Mouse (Mus musculus) gastrocnemius, adult 8-10 months (tissue): Measurements from ENCODE around the gene Serinc5. TPM values are rescaled to one million over a fixed set of nuclear protein-coding genes. Genes with fewer than 3 reads are reported as not detected.

ENCODE experiments used
- DNase-seq, 2 experiments: peaks; one replicate each; pipeline ENCODE4 v3.0.0; 2022; ENCODE audit warnings: low spot score in 2 of 2
- total RNA-seq, 4 experiments: library from RNA; stranded (reverse); gene quantifications; 2 replicates each; pipeline ENCODE4 v1.2.4; 2022

Serinc5 gene
- total RNA-seq, 4 experiments from 2014 or later: 1.8 to 3.3 (median 2.2) TPM

DNA sequence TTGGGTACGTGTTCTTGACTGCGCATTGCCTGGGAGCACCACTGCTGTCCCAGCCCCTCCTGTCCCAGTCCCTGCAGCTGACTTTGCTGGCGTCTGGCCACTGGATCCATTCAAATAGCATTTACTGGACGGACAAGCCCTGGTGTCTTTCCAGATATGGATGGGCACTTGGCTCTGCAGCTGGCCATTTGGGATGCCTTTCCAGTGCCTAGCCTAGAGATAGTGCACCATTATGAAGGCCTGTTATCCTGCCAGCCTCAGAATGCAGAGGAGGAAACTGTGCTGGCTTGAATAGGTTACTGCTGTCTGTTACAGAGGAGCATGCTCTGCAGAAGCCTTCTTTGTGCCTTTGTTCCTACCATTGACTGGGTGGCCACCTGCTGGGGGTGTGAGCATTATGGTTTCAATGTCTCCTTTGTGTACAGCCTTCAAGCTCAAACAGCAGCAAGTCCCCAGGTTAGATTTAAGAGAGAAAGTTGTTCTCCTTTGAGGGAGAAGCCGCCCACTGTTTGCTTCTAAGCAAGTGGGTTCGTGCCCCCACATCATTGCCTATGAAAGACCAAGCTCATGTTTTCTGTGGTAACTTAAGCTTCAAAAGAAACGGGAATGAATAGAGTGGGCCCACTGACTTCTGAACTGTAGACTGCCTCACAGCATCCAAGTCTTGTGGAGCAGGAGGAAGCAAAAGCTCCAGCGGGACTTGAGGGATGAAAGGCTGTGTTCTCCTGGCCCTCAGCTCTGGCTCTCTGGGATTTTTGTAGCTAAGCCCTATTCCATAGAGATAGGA is 92.5 kb downstream of the Serinc5 start:
- DNase-seq: peak in 1 of 2 experiments; percentile 9

DNA sequence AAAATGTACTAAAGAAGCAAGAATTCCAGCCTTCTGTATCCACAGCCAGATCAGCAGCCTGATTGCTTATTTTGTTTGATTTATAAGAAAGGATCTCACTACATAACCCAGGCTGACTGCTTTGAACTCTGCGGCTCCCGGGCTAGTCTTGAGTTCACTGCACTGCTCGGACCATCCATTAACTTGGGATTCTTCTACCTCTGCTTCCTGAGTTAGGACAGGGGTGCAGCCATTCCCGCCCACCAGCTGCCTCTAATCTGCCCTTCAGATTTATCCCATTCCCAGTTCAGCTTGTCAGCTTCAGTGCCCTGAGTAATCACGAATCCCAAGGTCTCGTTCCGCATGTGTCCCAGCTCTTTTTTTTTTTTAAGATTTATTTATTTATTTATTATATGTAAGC is 93.3 kb downstream of the Serinc5 start:
- no peak for DNase-seq

GRCm38 (mm10) chr13:92705016-92705535 is 94.2 kb downstream of the Serinc5 start:
- no peak for DNase-seq

DNA sequence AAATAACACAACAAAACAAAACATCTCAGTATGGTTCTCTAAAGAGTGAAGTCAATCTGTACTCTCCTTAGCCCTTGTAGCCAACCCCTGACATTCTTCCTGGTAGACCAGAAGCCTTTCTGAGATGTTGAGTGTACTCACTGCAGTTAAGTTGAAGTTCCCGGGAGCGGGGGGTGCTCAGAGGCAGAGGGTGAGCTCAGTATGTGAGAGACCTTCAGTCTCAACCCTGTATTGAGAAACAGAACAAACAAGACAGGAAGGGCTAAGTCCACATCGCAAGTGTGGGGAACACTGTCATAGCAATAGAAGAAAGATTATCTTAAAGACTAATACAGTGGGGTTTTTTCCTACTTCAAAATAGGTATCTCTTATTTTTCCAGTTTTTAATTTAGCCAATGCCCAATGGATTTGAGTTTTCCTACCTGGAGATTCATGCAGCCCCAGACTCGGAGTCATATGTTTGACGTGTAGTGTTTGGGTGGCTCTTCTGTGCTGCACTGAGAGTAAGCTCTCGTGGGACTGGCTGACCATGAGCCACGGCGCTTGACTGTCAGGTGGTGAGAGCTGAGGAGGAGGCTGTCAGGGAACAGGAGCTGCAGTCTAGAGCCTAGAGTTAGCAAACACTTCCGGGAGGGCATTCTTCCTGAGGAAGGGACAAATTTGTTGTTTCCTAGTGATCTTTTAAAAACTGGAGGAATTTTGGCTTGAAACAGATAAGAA is 95.6 kb downstream of the Serinc5 start:
- DNase-seq: no peak

GRCm38 (mm10) chr13:92707941-92708340 is 97.0 kb downstream of the Serinc5 start:
- no peak for DNase-seq

DNA sequence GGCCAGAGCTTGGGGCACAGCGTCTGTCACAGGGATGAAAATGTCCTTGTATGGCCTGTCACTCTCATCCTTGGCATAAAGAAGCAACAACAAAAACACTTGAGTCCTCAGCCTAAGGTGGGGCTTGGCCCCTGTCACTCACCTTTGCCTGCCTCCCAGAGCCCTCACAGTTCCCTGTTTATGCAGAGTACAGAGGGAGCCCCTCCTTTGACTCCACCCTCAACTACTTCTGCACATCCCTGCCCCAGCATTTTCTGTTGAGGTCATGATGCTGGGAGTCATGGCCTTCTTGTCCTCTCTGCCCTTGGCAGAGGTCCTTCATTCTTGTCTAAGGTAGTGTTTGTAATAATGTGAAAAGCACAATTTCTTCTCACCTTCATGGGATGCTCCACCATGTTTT is 97.6 kb downstream of the Serinc5 start:
- DNase-seq: no peak

DNA sequence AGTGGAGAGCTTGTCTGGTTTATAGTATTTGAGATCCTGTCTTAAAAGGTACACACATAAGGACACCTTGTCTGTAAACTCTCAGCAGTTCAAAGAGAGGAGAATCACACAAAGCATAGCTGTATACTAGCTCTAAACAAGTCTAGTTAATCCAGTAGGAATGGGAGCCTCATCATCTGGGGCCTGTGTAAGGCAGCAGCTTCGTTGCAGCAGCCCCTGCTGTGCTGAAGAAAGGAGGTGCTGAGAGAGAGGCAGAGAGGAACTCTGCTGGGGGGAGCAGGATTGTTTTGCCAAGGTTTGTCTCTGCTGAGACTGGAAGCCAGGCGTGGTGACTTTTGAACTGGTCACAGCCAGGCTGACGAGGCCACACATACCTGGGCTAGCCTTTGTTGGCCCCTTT is 98.6 kb downstream of the Serinc5 start:
- no peak for DNase-seq

DNA sequence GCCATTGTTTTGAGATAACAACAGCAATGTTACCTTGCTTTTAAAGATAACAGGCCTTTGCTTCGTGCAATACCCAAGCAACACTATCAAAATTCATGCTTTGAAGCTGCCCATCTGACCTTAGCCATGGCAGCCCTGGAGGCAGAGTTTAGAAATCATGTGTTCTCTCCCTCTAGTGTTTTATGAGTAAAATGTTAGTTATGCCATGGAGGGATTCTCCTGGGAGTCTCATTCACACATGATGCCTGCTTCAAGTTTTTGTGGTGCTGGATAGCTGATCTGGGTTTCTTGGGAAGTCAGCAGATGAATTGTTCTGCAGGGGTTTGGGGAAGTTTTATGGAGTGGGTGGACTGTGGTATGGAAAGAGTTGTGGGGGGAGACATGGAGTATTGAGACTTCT is 99.5 kb downstream of the Serinc5 start:
- no peak for DNase-seq

- DNase-seq: no peak
These were observed 100.9 kb downstream of the Serinc5 start for GRCm38 (mm10) chr13:92711821-92712220.

DNA sequence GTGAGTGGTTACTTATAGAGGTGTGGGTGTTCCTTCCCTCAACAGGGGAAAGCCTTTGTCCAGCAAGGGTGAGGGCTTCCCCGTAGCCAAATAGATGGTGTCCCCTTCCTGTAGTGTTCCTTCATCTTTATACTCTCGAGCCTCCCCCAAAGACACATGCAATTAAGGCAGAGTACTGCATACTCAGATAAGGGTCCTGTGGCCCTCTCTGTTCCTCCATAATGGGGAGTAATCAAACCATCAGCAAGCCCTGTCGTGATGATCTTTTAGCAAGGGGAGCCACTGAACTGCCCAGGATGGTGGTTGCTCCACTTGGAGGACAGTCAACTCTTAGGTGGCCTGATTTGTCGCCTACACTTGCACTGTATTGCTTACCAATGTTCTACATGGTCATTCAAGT is 101.7 kb downstream of the Serinc5 start:
- DNase-seq: no peak

GRCm38 (mm10) chr13:92717851-92718665 is 107.2 kb downstream of the Serinc5 start:
- DNase-seq: no peak

- DNase-seq: no peak
These were observed 110.1 kb downstream of the Serinc5 start for GRCm38 (mm10) chr13:92721006-92721405.

DNA sequence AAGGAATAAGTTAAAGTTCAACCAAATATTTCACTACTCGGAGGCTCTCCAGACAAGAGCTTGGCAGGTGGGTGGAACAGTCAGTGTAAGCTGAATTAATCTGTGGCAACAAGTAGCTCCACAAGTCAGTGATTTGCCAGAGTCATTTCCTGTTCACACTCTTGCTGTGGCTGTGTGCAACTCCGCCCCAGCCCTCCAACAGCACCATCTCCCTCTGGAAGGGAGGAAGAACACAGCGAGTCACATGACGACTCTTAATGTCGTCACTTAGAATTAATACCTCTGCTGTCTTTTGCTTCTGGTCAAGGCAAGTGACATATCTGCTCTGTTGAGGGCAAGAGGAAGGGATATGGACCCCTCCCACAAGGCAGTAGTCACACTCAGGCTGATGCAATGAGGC is 111.5 kb downstream of the Serinc5 start:
- no peak for DNase-seq

GRCm38 (mm10) chr13:92729811-92730210 is 118.9 kb downstream of the Serinc5 start:
- no peak for DNase-seq

GRCm38 (mm10) chr13:92731811-92732210 is 120.9 kb downstream of the Serinc5 start:
- no peak for DNase-seq

- DNase-seq: no peak
These were observed 121.9 kb downstream of the Serinc5 start for GRCm38 (mm10) chr13:92732836-92733235.

DNA sequence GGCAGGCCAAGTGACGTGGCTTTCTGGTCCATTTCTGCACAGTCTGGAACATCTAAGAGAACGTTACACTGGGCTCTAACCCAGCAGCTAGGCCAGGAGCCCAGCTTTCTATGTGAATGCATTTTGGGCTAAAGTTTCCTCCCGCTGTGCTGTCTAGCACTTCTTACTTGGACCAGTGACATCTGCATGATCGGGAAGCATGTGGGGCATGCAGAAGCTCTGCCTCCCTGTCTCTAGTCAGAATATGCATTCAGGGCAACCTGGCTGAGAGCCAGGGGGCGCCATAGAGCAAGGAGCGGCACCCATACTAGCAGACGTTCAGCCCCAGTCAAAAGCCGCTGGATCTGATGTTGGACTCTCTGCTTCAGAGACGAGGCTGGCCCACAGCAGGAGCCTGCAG is 122.4 kb downstream of the Serinc5 start:
- no peak for DNase-seq

DNA sequence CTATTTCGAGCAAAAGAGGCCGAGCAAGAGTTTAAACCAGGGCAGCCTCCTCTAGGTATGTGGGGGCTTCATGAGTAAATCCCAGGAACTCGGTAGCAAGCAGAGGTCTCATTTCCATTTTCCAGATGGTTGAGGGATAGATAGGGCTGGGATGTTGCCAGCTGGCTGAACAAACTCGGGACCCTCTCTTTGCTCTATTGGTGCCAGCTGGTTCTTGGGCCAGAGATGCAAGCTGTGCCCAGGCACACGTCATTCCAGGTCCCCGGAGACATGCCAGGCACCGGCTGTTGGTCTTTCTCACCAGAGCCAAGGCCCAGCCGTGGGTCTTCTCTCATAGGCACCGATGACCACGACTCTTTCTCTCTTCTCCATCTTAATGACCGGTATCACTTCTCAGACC is 122.8 kb downstream of the Serinc5 start:
- no peak for DNase-seq

- no peak for DNase-seq
These were observed 124.8 kb downstream of the Serinc5 start for GRCm38 (mm10) chr13:92735693-92736092.

DNA sequence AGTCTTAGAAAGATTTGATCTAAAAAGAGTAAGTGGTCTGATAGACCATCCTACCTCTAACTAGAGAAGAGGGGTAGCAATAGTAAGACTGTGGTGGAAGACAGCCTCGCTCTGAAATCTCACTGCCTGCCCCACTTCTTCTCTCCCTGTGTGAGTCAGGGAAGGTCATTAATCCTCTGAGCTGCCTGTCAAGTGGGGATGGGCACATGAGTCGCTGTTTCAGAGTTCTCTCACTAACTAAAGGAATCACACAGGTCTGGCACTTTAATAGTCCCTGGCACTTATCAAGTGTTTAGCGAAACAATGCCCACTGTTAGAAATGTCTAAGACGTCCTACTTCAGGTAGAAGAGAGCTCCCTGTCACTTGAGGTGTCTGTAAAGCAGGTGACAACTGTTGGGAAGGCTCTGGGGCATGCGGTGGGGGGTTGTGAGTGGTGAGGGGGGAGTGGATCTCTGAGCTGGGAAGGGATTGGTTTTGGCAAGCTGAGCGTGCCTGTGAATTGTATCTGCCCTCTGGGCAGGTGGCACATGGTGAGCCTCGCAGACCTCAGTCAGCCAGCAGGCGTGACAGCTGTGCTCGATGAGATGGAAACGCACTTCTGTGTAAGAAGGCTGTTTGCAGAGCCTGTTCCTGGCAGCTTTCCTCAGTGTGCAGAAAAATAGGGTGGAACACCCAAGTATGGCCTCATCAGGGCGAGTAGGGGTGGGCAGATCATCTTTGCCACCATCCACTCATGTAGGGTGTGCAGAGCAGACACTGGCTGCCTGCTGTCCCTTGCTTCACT is 125.8 kb downstream of the Serinc5 start:
- no peak for DNase-seq

GRCm38 (mm10) chr13:92738821-92739220 is 127.9 kb downstream of the Serinc5 start:
- DNase-seq: peak in 1 of 2 experiments; percentile 1
